Mouse (Mus musculus): ENCODE results near the gene Exosc2. TPM values are rescaled to one million over a fixed set of nuclear protein-coding genes. Genes with fewer than 3 reads are reported as not detected.

The Exosc2 gene
- total and polyA plus RNA-seq, 3 experiments: 26.2 to 68.8 (median 62.5) TPM

DNA sequence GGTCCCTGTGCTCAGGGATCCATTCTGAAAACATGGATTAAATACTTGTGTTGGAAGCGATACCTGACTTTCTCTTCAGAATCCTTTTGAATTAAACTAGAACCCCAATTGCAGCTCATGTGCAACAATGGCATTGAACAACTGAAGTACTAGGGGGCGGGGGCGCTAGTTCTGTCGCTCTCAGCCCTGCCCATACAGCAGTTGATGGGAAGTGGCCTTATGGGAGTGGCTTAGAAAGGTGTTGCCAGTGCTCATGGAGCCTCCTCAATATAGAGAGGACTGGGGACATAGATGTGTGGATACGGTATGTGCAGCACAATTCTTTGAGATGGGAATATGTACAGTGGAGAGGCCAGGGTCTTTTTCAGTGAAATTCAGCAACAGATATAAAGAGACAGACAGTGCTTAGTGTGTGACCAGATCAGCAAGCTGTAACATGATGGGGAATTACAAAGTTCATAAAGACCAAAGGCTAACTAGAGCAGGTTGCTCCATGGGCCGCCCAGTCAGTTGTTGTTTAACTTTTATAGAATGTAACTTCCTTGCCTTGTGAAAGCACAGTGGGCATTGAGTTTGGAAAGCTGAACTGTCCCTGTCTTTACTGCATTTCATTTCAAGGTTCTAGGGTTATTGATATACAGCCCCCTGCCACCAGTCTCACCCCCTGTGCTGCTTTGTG, 48.8 kb downstream of the Exosc2 start:
- Histone ChIP-seq H3K4me3 (ENCODE audit: low read depth, low read length) (no peak overlapping the region), H3K36me3 (replicated peaks) (peaks cover 46% of the 10 kb centered on the region), H3K4me1 (ENCODE audit: insufficient read depth, low read depth, low read length) (peaks cover 18% of the 10 kb centered on the region), H3K27me3 (ENCODE audit: insufficient read depth, low read length) (no peaks in the 10 kb centered on the region), H3K9me3 (replicated peaks) (no peaks in the 10 kb centered on the region)
- TF ChIP-seq GATA2 (IDR thresholded peaks at IDR 0.05; ENCODE audit: borderline replicate concordance, low read depth, low read length): no peak
- no peak for TF ChIP-seq POLR2AphosphoS5 (IDR thresholded peaks at IDR 0.05; ENCODE audit: insufficient replicate concordance, low read depth, low read length)
- TF ChIP-seq TAL1 (conservative IDR thresholded peaks at IDR 0.05; ENCODE audit: low read depth, low read length): no peak
- TF ChIP-seq CTCF (IDR thresholded peaks at IDR 0.05; ENCODE audit: low read depth, low read length): no peak
- no peak for DNase-seq (ENCODE audit: low spot score)
- no peak for ATAC-seq (ENCODE audit: extremely low read depth, insufficient number of reproducible peaks, low FRiP score, poor library complexity, severe bottlenecking)

GRCm38 (mm10) chr2:31719944-31720343, 49.4 kb downstream of the Exosc2 start:
- ATAC-seq (ENCODE audit: extremely low read depth, insufficient number of reproducible peaks, low FRiP score, poor library complexity, severe bottlenecking): no peak
- DNase-seq (ENCODE audit: low spot score): no peak
- H3K36me3 ChIP-seq (replicated peaks): peaks cover 42% of the 10 kb centered on the region
- no peak for TF ChIP-seq TAL1 (conservative IDR thresholded peaks at IDR 0.05; ENCODE audit: low read depth, low read length)
- no peak for TF ChIP-seq GATA2 (IDR thresholded peaks at IDR 0.05; ENCODE audit: borderline replicate concordance, low read depth, low read length)
- no peak for TF ChIP-seq POLR2AphosphoS5 (IDR thresholded peaks at IDR 0.05; ENCODE audit: insufficient replicate concordance, low read depth, low read length)
- TF ChIP-seq CTCF (IDR thresholded peaks at IDR 0.05; ENCODE audit: low read depth, low read length): no peak
- no peak for TF ChIP-seq GATA1 (IDR thresholded peaks at IDR 0.05; ENCODE audit: borderline replicate concordance, low read length)
- H3K9me3 ChIP-seq (replicated peaks): no peaks in the 10 kb centered on the region
- H3K4me1 ChIP-seq (ENCODE audit: insufficient read depth, low read depth, low read length): peaks cover 19% of the 10 kb centered on the region
- no peaks in the 10 kb centered on the region for H3K27me3 ChIP-seq (ENCODE audit: insufficient read depth, low read length)
- H3K4me3 ChIP-seq (ENCODE audit: low read depth, low read length): no peak overlapping the region

DNA sequence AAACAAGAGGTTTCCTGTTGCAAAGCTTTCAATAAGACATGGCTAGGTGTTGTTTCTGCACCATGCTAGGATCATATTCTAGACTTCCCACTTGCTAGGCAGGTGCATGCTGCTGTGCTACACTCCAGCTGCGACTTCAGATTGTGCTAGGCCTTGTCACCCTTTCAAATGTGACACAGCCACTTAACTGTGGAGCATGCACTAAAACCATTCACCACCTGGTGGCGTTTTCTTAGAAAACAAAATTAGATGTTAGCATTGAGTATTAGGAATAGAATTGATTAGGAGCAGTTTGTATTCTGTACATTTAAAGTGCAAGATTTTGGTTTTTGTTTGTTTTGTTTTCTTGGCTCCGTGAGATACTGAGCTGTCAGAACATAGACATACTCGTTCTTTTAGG, 50.3 kb downstream of the Exosc2 start:
- ATAC-seq (ENCODE audit: extremely low read depth, insufficient number of reproducible peaks, low FRiP score, poor library complexity, severe bottlenecking): no peak
- peaks cover 40% of the 10 kb centered on the region for H3K36me3 ChIP-seq (replicated peaks)
- no peaks in the 10 kb centered on the region for H3K9me3 ChIP-seq (replicated peaks)
- no peak overlapping the region for H3K4me3 ChIP-seq (ENCODE audit: low read depth, low read length)
- DNase-seq (ENCODE audit: low spot score): no peak
- H3K4me1 ChIP-seq (ENCODE audit: insufficient read depth, low read depth, low read length): peaks cover 24% of the 10 kb centered on the region
- TF ChIP-seq CTCF (IDR thresholded peaks at IDR 0.05; ENCODE audit: low read depth, low read length): 0 out of 2 replicates have a peak, but pooled peaks have one; percentile 3
- no peak for TF ChIP-seq TAL1 (conservative IDR thresholded peaks at IDR 0.05; ENCODE audit: low read depth, low read length)
- no peak for TF ChIP-seq GATA2 (IDR thresholded peaks at IDR 0.05; ENCODE audit: borderline replicate concordance, low read depth, low read length)
- TF ChIP-seq GATA1 (IDR thresholded peaks at IDR 0.05; ENCODE audit: borderline replicate concordance, low read length): no peak
- no peaks in the 10 kb centered on the region for H3K27me3 ChIP-seq (ENCODE audit: insufficient read depth, low read length)

DNA sequence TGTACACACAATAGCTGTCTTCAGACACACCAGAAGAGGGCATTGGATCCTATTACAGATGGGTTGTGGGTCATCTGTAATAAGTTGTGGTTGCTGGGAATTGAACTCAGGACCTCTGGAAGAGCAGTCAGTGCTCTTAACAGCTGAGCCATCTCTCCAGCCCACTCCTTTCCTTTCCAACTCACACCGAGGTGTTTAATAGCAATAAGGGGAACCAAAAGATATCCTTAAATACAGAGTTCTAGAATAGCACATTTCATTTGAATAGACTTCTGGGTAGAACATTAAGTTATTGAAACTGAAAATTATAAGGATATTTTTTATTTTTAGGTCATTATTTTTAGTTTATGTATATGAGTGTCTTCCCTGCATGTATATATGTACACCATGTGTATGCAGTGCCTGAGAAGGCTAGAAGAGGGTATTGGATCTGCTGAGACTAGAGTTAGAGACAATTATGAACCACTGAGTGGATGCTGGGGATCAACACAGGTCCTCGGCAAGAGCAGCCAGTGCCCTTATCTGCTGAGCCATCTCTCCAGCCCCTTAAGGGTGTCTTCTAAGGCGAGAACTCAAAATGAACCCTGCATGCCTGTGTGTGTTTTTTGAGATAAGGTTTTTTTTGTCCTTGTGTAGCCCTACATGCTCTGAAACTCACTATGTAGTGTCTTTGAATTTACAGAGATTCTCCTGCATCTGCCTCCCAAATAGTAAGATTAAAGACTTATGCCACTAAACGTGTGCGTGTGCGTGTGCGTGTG, 54.4 kb downstream of the Exosc2 start:
- Histone ChIP-seq H3K9me3 (replicated peaks) (no peaks in the 10 kb centered on the region), H3K27me3 (ENCODE audit: insufficient read depth, low read length) (no peaks in the 10 kb centered on the region), H3K36me3 (replicated peaks) (peaks cover 43% of the 10 kb centered on the region), H3K4me1 (ENCODE audit: insufficient read depth, low read depth, low read length) (peaks cover 28% of the 10 kb centered on the region), H3K4me3 (ENCODE audit: low read depth, low read length) (no peak overlapping the region)
- peak; percentile 57; the same call in 1 of the 2 replicates for ATAC-seq (ENCODE audit: extremely low read depth, insufficient number of reproducible peaks, low FRiP score, poor library complexity, severe bottlenecking)
- no peak for DNase-seq (ENCODE audit: low spot score)
- peak; percentile 45 for TF ChIP-seq TAL1 (conservative IDR thresholded peaks at IDR 0.05; ENCODE audit: low read depth, low read length)
- TF ChIP-seq GATA2 (IDR thresholded peaks at IDR 0.05; ENCODE audit: borderline replicate concordance, low read depth, low read length): no peak

GRCm38 (mm10) chr2:31727576-31728277, 57.2 kb downstream of the Exosc2 start:
- TF ChIP-seq GATA1 (IDR thresholded peaks at IDR 0.05; ENCODE audit: borderline replicate concordance, low read length): no peak
- no peak for TF ChIP-seq POLR2AphosphoS5 (IDR thresholded peaks at IDR 0.05; ENCODE audit: insufficient replicate concordance, low read depth, low read length)
- no peak for TF ChIP-seq TAL1 (conservative IDR thresholded peaks at IDR 0.05; ENCODE audit: low read depth, low read length)
- TF ChIP-seq GATA2 (IDR thresholded peaks at IDR 0.05; ENCODE audit: borderline replicate concordance, low read depth, low read length): no peak
- no peak for TF ChIP-seq CTCF (IDR thresholded peaks at IDR 0.05; ENCODE audit: low read depth, low read length)
- ATAC-seq (ENCODE audit: extremely low read depth, insufficient number of reproducible peaks, low FRiP score, poor library complexity, severe bottlenecking): no peak
- peaks cover 39% of the 10 kb centered on the region for H3K36me3 ChIP-seq (replicated peaks)
- DNase-seq (ENCODE audit: low spot score): no peak
- H3K4me3 ChIP-seq (ENCODE audit: low read depth, low read length): no peak overlapping the region
- H3K27me3 ChIP-seq (ENCODE audit: insufficient read depth, low read length): no peaks in the 10 kb centered on the region
- peaks cover 27% of the 10 kb centered on the region for H3K4me1 ChIP-seq (ENCODE audit: insufficient read depth, low read depth, low read length)
- no peaks in the 10 kb centered on the region for H3K9me3 ChIP-seq (replicated peaks)

- Histone ChIP-seq H3K27me3 (ENCODE audit: insufficient read depth, low read length) (no peaks in the 10 kb centered on the region), H3K4me1 (ENCODE audit: insufficient read depth, low read depth, low read length) (peaks cover 14% of the 10 kb centered on the region), H3K9me3 (replicated peaks) (no peaks in the 10 kb centered on the region), H3K4me3 (ENCODE audit: low read depth, low read length) (no peak overlapping the region), H3K36me3 (replicated peaks) (peaks cover 52% of the 10 kb centered on the region)
- no peak for DNase-seq (ENCODE audit: low spot score)
- no peak for ATAC-seq (ENCODE audit: extremely low read depth, insufficient number of reproducible peaks, low FRiP score, poor library complexity, severe bottlenecking)
- TF ChIP-seq POLR2AphosphoS5 (IDR thresholded peaks at IDR 0.05; ENCODE audit: insufficient replicate concordance, low read depth, low read length) (no peak), GATA1 (IDR thresholded peaks at IDR 0.05; ENCODE audit: borderline replicate concordance, low read length) (no peak), CTCF (IDR thresholded peaks at IDR 0.05; ENCODE audit: low read depth, low read length) (no peak), TAL1 (conservative IDR thresholded peaks at IDR 0.05; ENCODE audit: low read depth, low read length) (no peak)
These were observed 60.1 kb downstream of the Exosc2 start for GRCm38 (mm10) chr2:31730640-31731039.

Other genes with a start within 250 kb of the Exosc2 start
- gene Ass1, start 200.5 kb upstream of the Exosc2 start, total RNA-seq (2014; fragmentation: Nextera tagmentation): not detected in 2 replicates
- not detected in 2 replicates for gene Ass1, start 200.5 kb upstream of the Exosc2 start, total RNA-seq (2017)
- gene Ass1, start 200.5 kb upstream of the Exosc2 start, polyA plus RNA-seq (2012): not detected in 2 replicates
- 49.2 and 65.0 TPM in 2 replicates for gene Fubp3, start 98.1 kb upstream of the Exosc2 start, total RNA-seq (2014; fragmentation: Nextera tagmentation)
- 42.5 and 64.4 TPM in 2 replicates for gene Fubp3, start 98.1 kb upstream of the Exosc2 start, total RNA-seq (2017)
- gene Fubp3, start 98.1 kb upstream of the Exosc2 start, polyA plus RNA-seq (2012): 186 and 208 TPM in 2 replicates
- not detected in 2 replicates for gene Prdm12, start 30.7 kb upstream of the Exosc2 start, total RNA-seq (2014; fragmentation: Nextera tagmentation)
- 0.11 TPM in 1 of 2 replicates, not detected in the other for gene Prdm12, start 30.7 kb upstream of the Exosc2 start, total RNA-seq (2017)
- gene Prdm12, start 30.7 kb upstream of the Exosc2 start, polyA plus RNA-seq (2012): not detected in 2 replicates
- 49.4 and 66.4 TPM in 2 replicates for gene Abl1, start 17.7 kb downstream of the Exosc2 start, total RNA-seq (2014; fragmentation: Nextera tagmentation)
- gene Abl1, start 17.7 kb downstream of the Exosc2 start, total RNA-seq (2017): 22.3 and 26.7 TPM in 2 replicates
- 58.4 and 62.3 TPM in 2 replicates for gene Abl1, start 17.7 kb downstream of the Exosc2 start, polyA plus RNA-seq (2012)
- gene Qrfp, start 139.9 kb downstream of the Exosc2 start, total RNA-seq (2014; fragmentation: Nextera tagmentation): not detected in 2 replicates
- 0.11 TPM in 1 of 2 replicates, not detected in the other for gene Qrfp, start 139.9 kb downstream of the Exosc2 start, total RNA-seq (2017)
- not detected in 2 replicates for gene Qrfp, start 139.9 kb downstream of the Exosc2 start, polyA plus RNA-seq (2012)
- gene Fibcd1, start 175.3 kb downstream of the Exosc2 start, total RNA-seq (2014; fragmentation: Nextera tagmentation): not detected in 2 replicates
- 0.11 TPM in 1 of 2 replicates, not detected in the other for gene Fibcd1, start 175.3 kb downstream of the Exosc2 start, total RNA-seq (2017)
- not detected in 2 replicates for gene Fibcd1, start 175.3 kb downstream of the Exosc2 start, polyA plus RNA-seq (2012)
- not detected in 2 replicates for gene Lamc3, start 216.6 kb downstream of the Exosc2 start, total RNA-seq (2014; fragmentation: Nextera tagmentation)
- gene Lamc3, start 216.6 kb downstream of the Exosc2 start, total RNA-seq (2017): not detected in 2 replicates
- gene Lamc3, start 216.6 kb downstream of the Exosc2 start, polyA plus RNA-seq (2012): not detected in 2 replicates

Data from G1E (cell line).